Mouse (Mus musculus): ENCODE measurements around the gene Msantd2. TPM values are rescaled to one million over a fixed set of nuclear protein-coding genes. Genes with fewer than 3 reads are reported as not detected.
A peak's percentile ranks its signal among the peaks of the same experiment; 100 is the strongest.

Gene Msantd2
- polyA plus RNA-seq, 1 experiment: 16.6 TPM

GRCm38 (mm10) chr9:37530888-37531705, 42.0 kb downstream of the Msantd2 start:
- peak overlapping the region; percentile 38; the same call in 1 of the 2 replicates for H3K27ac ChIP-seq (ENCODE audit: control insufficient read depth, insufficient read depth, low read depth, low read length)
- peak overlapping the region; percentile 53 for H3K4me3 ChIP-seq (ENCODE audit: control insufficient read depth, low read depth, low read length)
- H3K36me3 ChIP-seq (ENCODE audit: control insufficient read depth, insufficient read depth, low read length): no peaks in the 10 kb centered on the region
- no peaks in the 10 kb centered on the region; the same call in none of the 2 replicates for H3K27me3 ChIP-seq (ENCODE audit: control insufficient read depth, insufficient read depth, low read length)
- H3K4me1 ChIP-seq (ENCODE audit: control insufficient read depth, insufficient read depth, low read length): peaks cover 17% of the 10 kb centered on the region
- TF ChIP-seq CTCF (IDR thresholded peaks at IDR 0.05; ENCODE audit: control insufficient read depth, insufficient read depth, insufficient replicate concordance, low read depth, low read length) (0 out of 2 replicates have a peak, but pooled peaks have one; percentile 15), POLR2A (IDR thresholded peaks at IDR 0.05; ENCODE audit: control insufficient read depth, low read depth, low read length) (no peak)

GRCm38 (mm10) chr9:37536851-37537250, 47.7 kb downstream of the Msantd2 start:
- Histone ChIP-seq H3K4me3 (ENCODE audit: control insufficient read depth, low read depth, low read length) (no peak overlapping the region), H3K27ac (ENCODE audit: control insufficient read depth, insufficient read depth, low read depth, low read length) (no peak overlapping the region), H3K27me3 (ENCODE audit: control insufficient read depth, insufficient read depth, low read length) (no peaks in the 10 kb centered on the region), H3K4me1 (ENCODE audit: control insufficient read depth, insufficient read depth, low read length) (peaks cover 6% of the 10 kb centered on the region; the same call in 1 of the 2 replicates), H3K36me3 (ENCODE audit: control insufficient read depth, insufficient read depth, low read length) (no peaks in the 10 kb centered on the region)
- TF ChIP-seq CTCF (IDR thresholded peaks at IDR 0.05; ENCODE audit: control insufficient read depth, insufficient read depth, insufficient replicate concordance, low read depth, low read length) (no peak), POLR2A (IDR thresholded peaks at IDR 0.05; ENCODE audit: control insufficient read depth, low read depth, low read length) (no peak)

GRCm38 (mm10) chr9:37537658-37538250, 48.6 kb downstream of the Msantd2 start:
- TF ChIP-seq CTCF (IDR thresholded peaks at IDR 0.05; ENCODE audit: control insufficient read depth, insufficient read depth, insufficient replicate concordance, low read depth, low read length) (no peak), POLR2A (IDR thresholded peaks at IDR 0.05; ENCODE audit: control insufficient read depth, low read depth, low read length) (no peak)
- Histone ChIP-seq H3K4me1 (ENCODE audit: control insufficient read depth, insufficient read depth, low read length) (peaks cover 6% of the 10 kb centered on the region; the same call in 1 of the 2 replicates), H3K36me3 (ENCODE audit: control insufficient read depth, insufficient read depth, low read length) (no peaks in the 10 kb centered on the region), H3K27me3 (ENCODE audit: control insufficient read depth, insufficient read depth, low read length) (no peaks in the 10 kb centered on the region), H3K27ac (ENCODE audit: control insufficient read depth, insufficient read depth, low read depth, low read length) (no peak overlapping the region), H3K4me3 (ENCODE audit: control insufficient read depth, low read depth, low read length) (no peak overlapping the region)

- Histone ChIP-seq H3K4me1 (ENCODE audit: control insufficient read depth, insufficient read depth, low read length) (peaks cover 6% of the 10 kb centered on the region; the same call in 1 of the 2 replicates), H3K36me3 (ENCODE audit: control insufficient read depth, insufficient read depth, low read length) (no peaks in the 10 kb centered on the region), H3K27me3 (ENCODE audit: control insufficient read depth, insufficient read depth, low read length) (no peaks in the 10 kb centered on the region), H3K4me3 (ENCODE audit: control insufficient read depth, low read depth, low read length) (no peak within 1 kb of the TSS), H3K27ac (ENCODE audit: control insufficient read depth, insufficient read depth, low read depth, low read length) (no peak within 1 kb of the TSS)
- TF ChIP-seq CTCF (IDR thresholded peaks at IDR 0.05; ENCODE audit: control insufficient read depth, insufficient read depth, insufficient replicate concordance, low read depth, low read length) (no peak), POLR2A (IDR thresholded peaks at IDR 0.05; ENCODE audit: control insufficient read depth, low read depth, low read length) (no peak)
Measured at GRCm38 (mm10) chr9:37539170-37540025, 50.3 kb downstream of the Msantd2 start, which contains the start of gene Vsig2. TSS of gene Vsig2 (plus strand) at chr9:37539255.

- no peak overlapping the region for H3K27ac ChIP-seq (ENCODE audit: control insufficient read depth, insufficient read depth, low read depth, low read length)
- no peak overlapping the region for H3K4me3 ChIP-seq (ENCODE audit: control insufficient read depth, low read depth, low read length)
- peaks cover 7% of the 10 kb centered on the region for H3K4me1 ChIP-seq (ENCODE audit: control insufficient read depth, insufficient read depth, low read length)
- TF ChIP-seq CTCF (IDR thresholded peaks at IDR 0.05; ENCODE audit: control insufficient read depth, insufficient read depth, insufficient replicate concordance, low read depth, low read length) (no peak), POLR2A (IDR thresholded peaks at IDR 0.05; ENCODE audit: control insufficient read depth, low read depth, low read length) (no peak)
- no peaks in the 10 kb centered on the region for H3K27me3 ChIP-seq (ENCODE audit: control insufficient read depth, insufficient read depth, low read length)
- no peaks in the 10 kb centered on the region for H3K36me3 ChIP-seq (ENCODE audit: control insufficient read depth, insufficient read depth, low read length)
Measured at GRCm38 (mm10) chr9:37540226-37540625, 51.1 kb downstream of the Msantd2 start.

- no peaks in the 10 kb centered on the region for H3K27me3 ChIP-seq (ENCODE audit: control insufficient read depth, insufficient read depth, low read length)
- H3K27ac ChIP-seq (ENCODE audit: control insufficient read depth, insufficient read depth, low read depth, low read length): no peak overlapping the region
- no peak overlapping the region for H3K4me3 ChIP-seq (ENCODE audit: control insufficient read depth, low read depth, low read length)
- TF ChIP-seq CTCF (IDR thresholded peaks at IDR 0.05; ENCODE audit: control insufficient read depth, insufficient read depth, insufficient replicate concordance, low read depth, low read length): no peak
- no peak for TF ChIP-seq POLR2A (IDR thresholded peaks at IDR 0.05; ENCODE audit: control insufficient read depth, low read depth, low read length)
- H3K4me1 ChIP-seq (ENCODE audit: control insufficient read depth, insufficient read depth, low read length): peaks cover 12% of the 10 kb centered on the region
- H3K36me3 ChIP-seq (ENCODE audit: control insufficient read depth, insufficient read depth, low read length): no peaks in the 10 kb centered on the region
Measured at GRCm38 (mm10) chr9:37540701-37541575, 51.8 kb downstream of the Msantd2 start.

Data from testis, adult 2 months (tissue).